Mouse (Mus musculus) cerebellum, adult 11 months (tissue): ENCODE measurements around the gene Mycbp2.

Experiments used
- DNase-seq: peaks from one replicate; pipeline ENCODE4 v3.0.0; 2022

The Mycbp2 gene

GRCm38 (mm10) chr14:103346729-103347505 lies at the start of gene Mycbp2:
Gene Mycbp2 (minus strand): TSS chr14:103346814.
- peak; percentile 100 for DNase-seq

GRCm38 (mm10) chr14:103392391-103392790 lies 45.8 kb upstream of the Mycbp2 start:
- DNase-seq = no peak

- DNase-seq = no peak
Observed at GRCm38 (mm10) chr14:103387431-103387830, 40.8 kb upstream of the Mycbp2 start.

- no peak for DNase-seq
Observed at GRCm38 (mm10) chr14:103386871-103387270, 40.3 kb upstream of the Mycbp2 start.

- DNase-seq = no peak
Observed at GRCm38 (mm10) chr14:103385084-103385610, 38.5 kb upstream of the Mycbp2 start.

- DNase-seq = no peak
Observed at GRCm38 (mm10) chr14:103378703-103379102, 32.1 kb upstream of the Mycbp2 start.

- DNase-seq = no peak
Observed at GRCm38 (mm10) chr14:103376765-103377164, 30.2 kb upstream of the Mycbp2 start.

GRCm38 (mm10) chr14:103375523-103375922 lies 28.9 kb upstream of the Mycbp2 start:
- no peak for DNase-seq

GRCm38 (mm10) chr14:103363199-103363598 lies 16.6 kb upstream of the Mycbp2 start:
- no peak for DNase-seq

GRCm38 (mm10) chr14:103356066-103356465 lies 9.5 kb upstream of the Mycbp2 start:
- no peak for DNase-seq

GRCm38 (mm10) chr14:103354396-103355352 lies 8.1 kb upstream of the Mycbp2 start:
- DNase-seq = no peak

GRCm38 (mm10) chr14:103345858-103346728 lies 521 bp downstream of the Mycbp2 start:
- DNase-seq = peak; percentile 71

GRCm38 (mm10) chr14:103345486-103345857 lies 1.1 kb downstream of the Mycbp2 start:
- no peak for DNase-seq

- DNase-seq = no peak
Observed at GRCm38 (mm10) chr14:103345011-103345410, 1.6 kb downstream of the Mycbp2 start.

GRCm38 (mm10) chr14:103343791-103344190 lies 2.8 kb downstream of the Mycbp2 start:
- no peak for DNase-seq

- no peak for DNase-seq
Observed at GRCm38 (mm10) chr14:103341385-103342294, 5.0 kb downstream of the Mycbp2 start.

- DNase-seq = no peak
Observed at GRCm38 (mm10) chr14:103312926-103313325, 33.7 kb downstream of the Mycbp2 start.

- no peak for DNase-seq
Observed at GRCm38 (mm10) chr14:103296227-103296626, 50.4 kb downstream of the Mycbp2 start.

GRCm38 (mm10) chr14:103286650-103287049 lies 60.0 kb downstream of the Mycbp2 start:
- no peak for DNase-seq

- no peak for DNase-seq
Observed at GRCm38 (mm10) chr14:103276667-103277066, 69.9 kb downstream of the Mycbp2 start.

GRCm38 (mm10) chr14:103260437-103260836 lies 86.2 kb downstream of the Mycbp2 start:
- DNase-seq = no peak
